Mouse (Mus musculus) retina, postnatal 7 days (tissue): ENCODE measurements at regions not wholly inside any gene's neighbourhood (a gene's known extent, or its start where the extent isn't known, plus 50 kb on each side); places are given as distances from the start of the nearest gene placed in this dataset.

Experiments used
- DNase-seq: peaks from one replicate; pipeline ENCODE4 v3.0.0-alpha.2; 2012; ENCODE audit warnings: low read depth, low spot score

DNA sequence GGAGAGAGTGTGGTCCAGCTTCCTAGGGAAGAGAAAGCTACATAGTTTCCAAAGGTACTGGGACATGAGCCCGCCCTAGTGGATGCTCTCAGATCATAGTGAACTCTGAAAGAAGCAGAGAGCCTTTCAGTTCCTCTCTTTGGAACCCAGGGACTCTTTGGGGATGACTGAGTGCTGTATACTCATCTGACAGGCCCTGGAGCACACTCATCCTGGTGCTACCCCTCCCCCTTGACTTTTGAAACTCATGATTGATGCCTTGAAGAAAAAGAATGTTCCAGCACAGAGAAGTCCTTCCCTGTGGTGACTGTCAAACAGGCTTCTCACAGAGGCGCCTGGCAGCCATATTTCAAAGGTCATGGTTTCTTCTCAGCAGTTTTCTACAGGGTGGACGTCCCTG is 254.2 kb upstream of the Eif4g2 start:
- no peak for DNase-seq

DNA sequence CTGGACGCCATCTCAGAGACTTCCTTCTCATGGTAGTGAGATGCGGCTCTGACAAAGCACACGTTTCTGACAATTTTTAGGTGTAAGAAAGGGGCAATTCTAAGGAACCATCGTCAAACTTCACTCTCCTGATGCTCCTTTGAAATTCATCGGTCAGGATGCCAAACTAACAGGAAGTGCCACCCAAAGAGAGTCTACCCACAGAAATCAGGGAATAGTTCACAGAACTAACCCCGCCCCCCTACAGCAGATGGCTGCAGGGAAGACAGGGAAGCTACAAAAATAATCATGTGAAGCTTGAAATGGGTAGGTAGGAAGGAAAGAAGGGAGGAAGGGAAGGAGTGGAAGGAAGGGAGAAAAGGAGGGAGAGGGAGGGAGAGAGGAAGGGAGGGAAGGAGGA is 240.1 kb upstream of the Eif4g2 start:
- no peak for DNase-seq

DNA sequence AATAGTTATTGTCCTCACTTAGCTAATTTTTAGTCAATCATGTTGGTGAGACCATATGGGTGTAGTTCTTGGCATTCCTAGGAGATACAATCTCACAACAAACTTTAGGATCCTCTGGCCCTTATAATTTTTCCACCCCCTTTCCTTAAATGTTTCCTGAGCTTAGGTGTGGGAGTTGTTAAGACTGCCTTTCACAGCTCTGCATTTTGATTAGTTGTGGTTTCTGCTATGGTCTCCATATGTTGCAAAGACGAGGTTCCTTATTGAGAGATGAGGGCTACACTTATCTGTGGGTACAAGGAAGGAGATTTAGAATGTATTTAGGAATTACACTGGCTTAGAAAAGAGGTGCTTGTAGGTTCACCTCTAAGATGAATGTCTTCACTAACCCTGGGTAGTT is 237.1 kb upstream of the Eif4g2 start:
- DNase-seq, result no peak

DNA sequence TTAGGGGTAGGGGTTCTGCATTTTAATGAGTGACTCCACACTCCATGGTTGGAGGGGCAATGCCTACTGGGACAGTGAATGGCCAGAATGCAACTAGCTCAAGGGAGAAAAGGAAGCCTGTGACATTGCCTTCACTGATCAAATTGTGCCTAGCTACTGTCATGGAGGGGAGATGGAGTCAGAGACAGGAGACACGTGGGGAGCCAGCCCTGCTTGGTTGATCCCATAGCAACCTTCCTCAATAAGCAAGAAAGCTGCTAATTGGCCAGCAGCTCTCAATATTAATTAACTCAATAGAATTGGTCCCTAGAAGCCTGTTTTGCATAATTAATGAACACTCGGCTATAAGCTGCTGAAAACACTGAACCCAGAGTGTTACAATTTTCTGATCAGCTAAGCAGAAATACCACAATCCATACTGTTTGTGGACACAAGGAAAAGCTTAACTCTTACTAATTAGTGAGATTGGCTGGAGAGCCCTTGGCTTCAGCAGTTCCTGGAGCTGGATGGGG is 233.7 kb upstream of the Eif4g2 start:
- DNase-seq, result no peak

DNA sequence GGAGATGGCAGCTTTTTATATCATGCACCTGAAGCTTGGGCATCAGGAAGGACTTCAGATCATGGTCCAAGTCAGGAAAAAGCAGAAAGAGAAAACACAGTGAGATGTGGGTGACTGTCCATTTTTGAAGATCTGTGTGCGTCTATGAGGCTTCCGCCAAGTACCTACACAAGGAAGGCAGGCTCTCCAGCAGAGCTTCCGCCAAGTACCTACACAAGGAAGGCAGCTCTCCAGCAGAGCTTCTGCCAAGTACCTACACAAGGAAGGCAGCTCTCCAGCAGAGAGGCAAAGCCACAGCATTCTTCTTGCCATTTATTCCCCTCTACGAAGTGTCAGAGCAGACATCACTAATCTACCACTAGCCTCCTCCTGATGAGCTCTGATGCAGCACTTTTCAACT is 231.1 kb upstream of the Eif4g2 start:
- no peak for DNase-seq

DNA sequence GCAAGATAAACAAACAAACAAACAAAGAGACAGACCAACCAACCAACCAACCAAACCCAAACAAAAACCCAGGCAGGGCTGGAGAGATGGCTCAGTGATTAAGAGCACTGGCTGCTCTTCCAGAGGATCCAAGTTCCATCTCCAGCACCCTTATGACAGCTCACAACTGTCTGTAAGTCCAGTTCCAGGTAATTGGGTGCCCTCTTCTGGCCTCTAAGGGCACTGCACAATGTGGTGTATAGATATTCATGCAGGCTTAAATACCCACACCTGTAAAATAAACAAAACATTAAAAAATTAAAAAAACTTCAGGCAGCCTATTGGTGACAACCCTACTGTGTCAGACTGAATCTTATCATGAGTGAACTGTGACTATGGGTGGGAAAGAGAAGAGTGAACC is 222.4 kb upstream of the Eif4g2 start:
- no peak for DNase-seq

DNA sequence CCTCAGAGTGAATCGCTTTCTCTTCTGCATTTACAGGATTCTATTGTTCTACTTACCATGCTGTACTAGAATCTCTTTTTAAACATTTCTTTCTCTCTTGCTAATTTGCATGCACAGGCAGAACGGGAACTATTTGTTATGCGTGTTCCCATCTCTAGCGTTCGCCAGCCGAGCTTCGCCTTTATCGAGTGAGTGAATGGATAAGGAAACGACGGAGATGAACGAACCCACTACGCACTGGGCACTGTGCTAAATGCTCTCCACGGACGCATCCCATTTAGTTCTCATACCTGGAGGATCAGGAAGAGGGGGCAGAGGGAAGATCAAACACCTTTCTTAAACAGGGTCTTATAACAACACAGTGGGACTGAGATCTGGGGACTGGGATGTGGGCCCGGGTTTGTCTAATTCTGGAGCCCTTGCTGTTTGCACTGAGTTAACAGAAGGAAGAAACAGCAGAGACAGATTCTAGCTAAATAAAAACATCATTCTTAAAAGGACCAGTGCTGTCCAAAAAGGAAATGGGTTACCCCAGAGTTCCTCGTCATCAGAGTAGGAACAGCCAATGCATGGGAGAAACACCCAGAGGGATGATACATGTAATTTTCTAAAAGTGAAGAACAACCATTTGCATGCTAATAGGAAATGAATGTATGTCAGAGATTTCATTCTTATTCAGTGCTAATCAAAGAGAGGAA is 219.1 kb upstream of the Eif4g2 start:
- DNase-seq, result no peak

DNA sequence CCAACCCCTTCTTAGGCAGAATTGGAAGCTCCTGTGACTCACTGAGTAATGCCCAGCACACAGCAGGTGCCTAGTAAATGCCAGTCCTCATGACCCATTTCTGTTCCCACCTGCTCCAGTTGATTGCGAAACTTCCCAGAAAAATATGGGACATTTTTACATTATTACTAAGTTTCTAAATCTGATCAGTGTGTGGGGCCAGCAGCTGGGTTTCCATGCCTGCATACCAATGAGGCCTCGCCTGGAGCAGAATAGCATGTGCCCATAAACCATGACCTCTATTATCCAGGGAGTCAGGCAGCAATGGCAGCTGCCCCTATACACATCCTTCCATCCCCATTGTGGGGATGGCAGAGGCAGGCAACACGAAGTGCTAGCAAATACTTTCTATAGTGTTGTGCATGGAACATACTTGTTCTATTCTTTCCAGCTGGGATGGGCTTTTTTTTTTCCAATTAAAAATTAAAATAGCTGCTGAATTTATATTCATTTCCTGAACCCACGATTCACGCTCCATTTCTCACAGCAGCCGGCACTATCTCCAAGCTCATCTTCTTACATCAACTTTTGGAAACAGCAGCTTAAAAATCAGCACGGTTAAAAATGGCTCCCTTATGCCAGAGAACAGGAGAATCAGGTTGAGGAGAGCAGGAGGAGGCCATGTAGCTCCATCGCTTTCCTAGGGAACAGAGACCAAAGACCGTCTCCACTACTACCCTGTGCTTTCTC is 214.5 kb upstream of the Eif4g2 start:
- DNase-seq, result no peak

DNA sequence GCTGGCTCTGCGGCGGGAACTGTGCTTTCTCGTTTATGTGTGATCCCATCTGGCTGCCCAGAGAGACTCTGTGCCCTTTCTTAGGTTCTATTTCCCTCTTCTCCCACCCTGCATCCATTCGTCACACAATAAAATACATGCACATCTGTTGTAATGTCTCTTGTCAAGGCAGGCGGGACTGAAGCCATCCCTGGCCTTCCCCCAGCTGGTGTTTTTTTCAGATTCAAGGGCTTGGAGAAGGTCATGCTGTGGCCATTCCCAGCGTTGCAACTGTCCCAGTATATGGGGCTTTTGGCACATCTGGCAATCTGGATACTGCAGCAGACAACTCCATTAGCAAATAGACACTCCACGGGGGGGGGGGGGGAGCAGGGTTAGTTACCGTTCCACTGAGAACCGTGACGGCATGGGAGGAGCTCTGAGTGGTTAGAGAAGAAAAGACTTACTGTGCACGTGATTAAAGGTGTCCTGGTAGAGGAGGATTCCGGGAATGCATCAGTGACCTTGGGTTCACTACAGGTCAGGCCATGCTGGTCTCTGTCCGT is 200.7 kb upstream of the Eif4g2 start:
- no peak for DNase-seq

DNA sequence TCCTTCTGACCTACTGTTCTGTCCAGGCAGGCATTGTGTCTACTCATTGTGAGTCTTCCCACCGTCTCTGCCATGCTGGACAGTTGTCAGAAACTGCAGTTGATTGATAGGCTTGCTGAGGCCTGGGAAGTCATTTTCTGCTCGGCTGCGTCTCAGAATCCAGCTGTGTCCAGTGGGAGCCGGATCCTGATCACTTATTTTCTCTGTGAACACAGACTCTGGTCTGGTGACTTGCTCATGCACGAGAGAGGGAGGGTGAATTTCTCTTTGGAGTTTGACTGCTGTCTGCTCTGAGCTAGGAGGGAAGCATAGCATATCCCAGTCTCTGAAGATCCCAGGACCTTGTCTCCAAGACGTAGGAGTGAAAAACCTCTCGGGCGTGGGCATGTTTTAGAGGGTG is 199.5 kb upstream of the Eif4g2 start:
- DNase-seq, result no peak

DNA sequence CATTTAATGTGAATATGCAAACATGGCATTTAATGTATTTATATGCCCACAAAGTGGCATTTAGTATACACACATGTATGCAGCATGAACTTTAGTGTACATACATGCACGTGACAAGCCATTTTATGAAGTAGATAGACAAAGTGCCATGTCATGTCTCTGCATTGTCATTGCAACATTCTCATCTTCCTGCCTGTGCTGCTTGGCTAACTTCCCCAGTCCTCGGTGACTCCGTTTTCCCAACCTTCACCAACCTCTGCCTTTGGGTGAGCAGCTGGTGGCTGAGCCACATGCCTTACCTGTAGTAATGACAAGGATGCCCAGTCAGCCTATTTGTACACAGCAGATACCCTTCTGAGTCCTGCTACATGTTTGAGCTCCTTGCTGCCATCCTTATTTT is 194.9 kb upstream of the Eif4g2 start:
- DNase-seq, result no peak

DNA sequence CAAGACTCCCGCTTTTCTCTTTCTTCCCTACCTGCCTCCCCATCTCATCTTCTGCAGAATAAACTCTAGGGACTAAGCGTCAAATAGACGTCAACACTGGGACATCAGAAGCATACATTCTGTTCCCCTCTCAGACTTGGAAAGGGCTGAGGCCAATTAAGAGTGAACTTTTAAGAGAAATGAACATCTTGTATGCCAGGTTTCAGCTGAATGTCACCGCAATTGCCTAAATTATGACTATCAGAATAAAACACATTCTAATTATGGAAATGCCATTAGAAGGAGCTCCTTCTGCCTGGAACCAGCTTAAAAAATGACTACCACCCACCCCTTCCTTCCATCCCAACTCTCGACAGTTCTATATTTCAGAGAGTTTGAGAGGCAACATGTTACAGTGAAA is 191.0 kb upstream of the Eif4g2 start:
- no peak for DNase-seq

DNA sequence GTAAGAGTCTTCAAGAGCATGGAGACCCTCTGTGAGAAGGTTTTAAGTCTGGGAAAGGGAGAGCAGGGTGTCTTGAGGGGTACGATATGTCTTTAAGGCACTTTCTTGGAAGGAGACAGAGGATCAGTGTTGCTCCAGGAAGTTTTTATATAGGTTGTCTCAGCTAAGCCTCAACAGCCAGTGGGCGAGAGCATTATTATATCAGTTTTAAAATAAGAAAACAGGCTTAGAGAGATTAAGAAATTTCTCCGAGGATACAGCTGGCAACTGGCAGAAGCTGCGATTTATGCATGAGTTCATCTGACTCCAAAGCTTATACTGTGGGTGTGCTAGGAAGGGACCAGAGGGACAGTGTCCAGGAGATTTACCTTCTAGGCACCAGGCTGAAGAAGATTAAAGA is 188.0 kb upstream of the Eif4g2 start:
- no peak for DNase-seq

DNA sequence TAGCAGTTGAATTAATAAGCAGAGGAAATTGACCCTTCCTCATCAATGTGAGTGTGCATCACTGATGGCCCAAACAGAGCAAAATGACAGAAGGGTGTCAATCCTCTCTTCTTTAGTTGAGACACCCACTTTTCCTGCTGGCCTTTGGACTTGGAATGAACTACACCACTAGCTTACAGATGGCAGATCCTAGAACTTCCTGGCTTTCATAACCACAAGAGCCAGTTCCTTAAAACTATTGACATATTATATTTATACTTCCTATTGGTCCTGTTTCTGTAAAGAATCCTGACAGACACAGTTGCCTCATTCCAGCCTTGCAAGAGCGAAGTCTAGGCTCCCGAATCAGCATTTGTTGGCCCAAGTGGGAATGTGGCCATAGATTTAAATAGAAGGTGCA is 185.4 kb upstream of the Eif4g2 start:
- no peak for DNase-seq

DNA sequence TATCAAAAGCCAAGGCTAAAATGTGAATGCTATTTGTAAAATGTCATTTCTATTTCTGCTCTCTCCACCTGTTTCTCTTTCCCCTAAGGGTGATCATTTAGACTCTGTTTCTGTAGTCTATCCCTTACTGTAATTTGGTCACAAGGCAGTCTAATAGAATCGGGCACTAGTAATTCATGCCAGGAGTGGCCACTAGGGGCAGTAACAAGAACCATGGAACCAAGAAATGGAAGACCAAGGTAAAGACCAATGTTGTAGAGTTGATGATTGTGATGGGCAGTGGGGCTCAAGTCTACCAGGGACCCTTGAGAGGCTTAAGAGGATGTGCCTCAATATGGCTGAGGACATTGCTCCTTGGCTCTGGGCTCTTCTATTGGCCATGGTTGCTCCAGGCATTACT is 180.5 kb upstream of the Eif4g2 start:
- no peak for DNase-seq

DNA sequence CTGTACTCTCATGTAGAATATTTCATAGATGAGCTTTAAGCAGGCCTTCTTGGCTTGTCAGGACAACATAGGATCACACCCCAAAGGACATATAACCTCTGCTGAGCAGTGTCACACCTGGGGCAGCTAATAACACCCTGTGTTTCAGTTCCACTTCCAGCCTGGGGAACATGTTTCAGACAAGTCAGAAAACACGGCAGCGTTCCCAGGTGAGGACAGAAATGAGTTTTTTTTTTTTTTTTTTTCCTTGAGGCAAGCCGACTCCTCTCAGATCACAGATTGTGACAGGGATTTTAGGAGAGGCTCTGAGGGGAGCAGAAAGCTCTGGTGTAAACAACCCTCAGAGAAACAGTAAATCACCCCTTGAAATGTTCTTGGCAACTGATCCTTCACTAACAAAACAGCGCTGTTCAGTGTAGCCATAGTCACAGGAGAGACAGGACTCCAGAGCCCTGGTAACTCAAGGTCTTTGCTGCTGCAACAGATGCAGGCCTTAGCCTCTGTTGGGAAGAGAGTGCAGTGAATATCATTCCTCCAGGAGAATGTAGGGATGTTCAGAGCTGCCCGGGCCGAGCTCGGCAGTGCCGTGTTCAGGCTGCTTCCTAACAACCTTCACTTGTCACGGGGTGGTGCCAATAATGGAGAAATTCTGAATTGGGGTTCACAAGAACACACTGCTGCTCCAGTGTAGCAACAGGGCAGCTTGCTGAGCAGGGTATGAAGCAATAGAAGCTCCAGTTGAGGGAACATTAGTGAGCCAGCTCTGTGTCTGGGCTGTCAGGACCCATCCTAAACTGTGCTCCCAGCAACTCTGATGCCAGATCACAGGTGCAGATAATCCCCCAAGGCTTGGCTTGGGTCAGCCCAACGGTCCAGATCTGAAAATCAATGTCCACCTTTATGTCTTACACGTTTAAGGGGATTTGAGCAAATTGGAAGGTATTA is 177.1 kb upstream of the Eif4g2 start:
- DNase-seq, result no peak

DNA sequence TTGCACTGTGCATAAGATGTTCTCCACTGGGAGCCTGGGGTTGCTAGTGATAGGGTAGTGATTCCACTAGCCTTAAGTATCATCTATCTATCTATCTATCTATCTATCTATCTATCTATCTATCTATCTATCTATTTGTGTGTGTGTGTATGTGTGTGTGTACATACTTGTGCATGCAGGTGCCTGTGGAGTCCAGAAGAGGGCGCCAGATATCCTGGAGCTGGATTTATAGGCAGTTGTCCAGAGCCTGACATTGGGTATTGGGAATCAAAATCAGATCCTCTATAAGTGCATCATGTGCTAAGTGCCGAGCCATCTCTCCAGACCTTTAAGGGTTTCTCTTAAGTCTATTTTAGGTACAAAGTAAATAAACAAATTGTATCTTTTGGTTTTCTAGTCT is 175.0 kb upstream of the Eif4g2 start:
- DNase-seq, result no peak

DNA sequence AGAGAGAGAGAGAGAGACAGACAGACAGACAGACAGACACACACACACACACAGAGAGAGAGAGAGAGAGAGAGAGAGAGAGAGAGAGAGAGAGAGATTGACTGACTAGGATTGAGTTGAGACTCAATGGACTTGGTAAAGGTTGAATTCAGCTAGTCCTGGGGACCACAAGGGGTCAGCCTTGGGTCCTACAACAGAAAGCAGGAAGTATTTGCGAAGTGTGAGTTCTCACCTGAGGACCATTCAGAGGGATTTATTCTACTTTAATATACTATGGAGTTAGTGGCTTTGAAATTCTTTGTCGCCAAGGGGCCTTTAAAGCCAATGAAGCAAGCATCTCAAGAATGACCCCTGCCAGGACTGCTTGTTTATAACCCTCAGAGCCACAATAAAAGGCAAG is 173.4 kb upstream of the Eif4g2 start:
- no peak for DNase-seq

DNA sequence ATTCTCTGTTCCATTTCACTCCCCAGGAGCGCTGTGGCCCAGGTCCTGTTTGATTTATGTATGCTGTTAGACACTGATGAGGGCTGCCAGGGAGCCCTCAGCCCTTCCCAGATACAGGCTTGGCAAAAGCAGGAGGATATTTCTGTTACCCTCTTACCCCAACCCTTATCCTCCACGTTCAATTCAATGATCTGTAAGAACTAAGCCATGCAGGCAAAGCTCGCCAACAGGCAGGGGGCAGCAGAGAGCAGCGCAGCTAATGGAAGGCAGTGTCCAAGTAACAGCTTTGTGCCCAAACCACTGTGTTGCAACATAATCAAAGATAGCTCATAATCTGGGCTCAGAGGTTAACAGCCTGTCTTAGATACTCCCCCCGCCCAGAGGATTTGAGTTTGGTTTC is 166.8 kb upstream of the Eif4g2 start:
- DNase-seq, result peak; percentile 68

DNA sequence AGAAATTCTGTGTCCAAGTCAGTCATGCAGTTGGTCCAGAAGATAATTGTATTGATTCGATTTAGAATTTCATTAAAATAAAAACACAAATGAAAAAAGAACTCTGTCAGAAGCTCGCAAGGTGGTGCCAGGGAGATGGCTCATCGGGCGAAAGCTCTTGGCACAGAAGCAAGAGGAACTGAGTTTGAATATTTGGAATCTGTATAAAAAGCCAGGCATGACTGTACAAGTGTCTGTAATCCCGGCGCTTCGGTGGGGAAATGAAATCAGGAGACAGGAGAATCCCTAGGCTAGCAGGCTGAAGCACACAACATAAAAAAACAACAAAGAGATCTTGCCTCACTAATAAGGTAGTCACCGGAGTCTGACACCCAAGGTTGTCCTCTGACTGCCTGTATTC is 162.7 kb upstream of the Eif4g2 start:
- no peak for DNase-seq

DNA sequence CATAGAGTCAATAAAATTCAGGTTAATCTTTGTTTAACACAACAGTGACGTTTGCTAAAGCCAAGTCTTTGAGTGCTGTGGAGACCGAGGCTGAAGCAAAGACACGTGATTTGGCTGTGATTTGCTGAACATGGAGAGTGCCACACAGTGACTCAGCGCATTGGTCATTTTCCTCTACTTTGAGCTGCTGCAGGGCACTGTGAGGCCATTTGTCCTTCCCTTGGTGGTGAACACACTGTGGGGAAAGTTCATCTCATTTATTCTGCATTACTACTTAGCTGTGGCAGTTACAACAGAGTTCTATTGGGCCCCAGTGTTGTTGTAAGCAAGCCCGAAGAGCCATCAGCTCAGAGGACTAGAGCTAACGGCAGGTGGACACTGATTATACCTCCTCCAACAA is 162.2 kb upstream of the Eif4g2 start:
- no peak for DNase-seq

DNA sequence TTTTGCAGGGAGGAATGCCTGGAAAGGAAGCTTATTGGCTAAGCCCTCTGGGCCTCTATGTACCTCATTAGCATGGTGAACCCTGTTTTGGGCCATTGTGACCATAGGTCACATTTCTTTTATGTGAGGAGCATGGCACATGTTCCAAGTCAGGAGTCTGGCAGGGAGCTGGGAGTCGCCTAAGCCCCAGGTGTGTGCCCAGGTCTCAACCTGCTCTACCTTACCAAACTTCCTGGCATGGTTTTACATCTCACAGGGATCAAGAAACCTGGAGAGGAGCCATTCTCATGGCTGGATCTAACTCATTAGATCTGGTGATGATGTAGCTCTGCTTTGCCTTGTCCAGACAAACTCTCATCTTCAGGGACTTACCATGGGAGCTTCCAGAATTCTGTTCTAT is 161.0 kb upstream of the Eif4g2 start:
- no peak for DNase-seq
